In the genomic region with DNA sequence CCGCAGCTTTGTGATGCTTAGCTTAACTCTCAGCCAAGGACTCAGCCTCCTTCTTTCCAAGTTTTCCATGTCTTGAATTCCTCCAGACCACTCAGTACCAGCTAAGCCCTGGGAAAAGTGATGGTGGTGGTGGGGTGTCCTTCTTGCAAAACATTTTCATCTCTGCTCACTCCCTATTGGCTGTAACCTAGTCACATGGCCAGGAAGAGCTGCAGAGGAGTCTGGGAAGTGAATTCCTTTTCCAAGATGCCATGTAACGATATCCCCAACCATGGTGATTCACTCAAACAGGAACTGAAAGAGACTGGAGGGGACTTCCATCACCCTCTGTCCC, we compare ENCODE assay signal across 26 mouse cellular contexts.
DNase-seq lines count a peak whose midpoint lies in the region; ATAC-seq lines count a peak whose summit lies in the region.
"Had no signal": no experiment of that assay in that cellular context is flagged by ENCODE, and none has a peak within 500 bp of the region (broad histone marks: within the 10 kb centered on the region; RNA-seq: fewer than 3 reads in every experiment).

No protein-coding gene starts in this region.

- H3K9ac ChIP-seq in hindbrain, embryonic 13.5 days, result no peak overlapping the region
- H3K9ac ChIP-seq in hindbrain, embryonic 14.5 days, result no peak overlapping the region
- no peak overlapping the region for H3K9ac ChIP-seq in midbrain, embryonic 11.5 days (ENCODE audit: low read length)
- no peak overlapping the region for H3K9ac ChIP-seq in midbrain, embryonic 16.5 days (ENCODE audit: low read depth, low read length)
- H3K9ac ChIP-seq in midbrain, embryonic 12.5 days (replicated peaks), result no peak overlapping the region
- H3K9ac ChIP-seq in midbrain, embryonic 14.5 days (replicated peaks; ENCODE audit: low read length), result no peak overlapping the region
- H3K9ac ChIP-seq: embryonic facial prominence, embryonic 12.5 days; embryonic facial prominence, embryonic 15.5 days; forebrain, embryonic 12.5 days; forebrain, embryonic 15.5 days; heart, embryonic 13.5 days; hindbrain, embryonic 12.5 days had no signal

- peak overlapping the region; percentile 14; the same call in 1 of the 2 replicates for H3K27ac ChIP-seq in hindbrain, embryonic 13.5 days
- no peak overlapping the region for H3K27ac ChIP-seq in hindbrain, embryonic 14.5 days
- H3K27ac ChIP-seq in midbrain, embryonic 11.5 days (ENCODE audit: low read depth, low read length), result no peak overlapping the region
- no peak overlapping the region for H3K27ac ChIP-seq in midbrain, embryonic 16.5 days (ENCODE audit: low read length)
- H3K27ac ChIP-seq in midbrain, embryonic 12.5 days (replicated peaks), result peak overlapping the region; percentile 39; the same call in 1 of the 2 replicates
- H3K27ac ChIP-seq in midbrain, embryonic 14.5 days (replicated peaks; ENCODE audit: low read depth, low read length), result peak overlapping the region; percentile 43; the same call in 1 of the 2 replicates
- H3K27ac ChIP-seq: embryonic facial prominence, embryonic 12.5 days; embryonic facial prominence, embryonic 15.5 days; forebrain, embryonic 12.5 days; forebrain, embryonic 15.5 days; gastrocnemius, adult 2 months; heart, embryonic 10.5 days; heart, embryonic 13.5 days; hindbrain, postnatal 0 days had no signal

- H3K9me3 ChIP-seq in hindbrain, embryonic 13.5 days, result no peaks in the 10 kb centered on the region
- H3K9me3 ChIP-seq in hindbrain, embryonic 14.5 days (ENCODE audit: control insufficient read depth, low read length), result no peaks in the 10 kb centered on the region
- H3K9me3 ChIP-seq in midbrain, embryonic 11.5 days (ENCODE audit: control insufficient read depth, low read length), result no peaks in the 10 kb centered on the region
- no peaks in the 10 kb centered on the region for H3K9me3 ChIP-seq in midbrain, embryonic 16.5 days (replicated peaks; ENCODE audit: control insufficient read depth, low read length, poor library complexity, severe bottlenecking)
- no peaks in the 10 kb centered on the region for H3K9me3 ChIP-seq in midbrain, embryonic 12.5 days
- H3K9me3 ChIP-seq in midbrain, embryonic 14.5 days (ENCODE audit: control insufficient read depth, low read length), result no peaks in the 10 kb centered on the region
- H3K9me3 ChIP-seq: embryonic facial prominence, embryonic 12.5 days; embryonic facial prominence, embryonic 15.5 days; forebrain, embryonic 12.5 days; forebrain, embryonic 15.5 days; heart, embryonic 10.5 days; heart, embryonic 13.5 days; hindbrain, embryonic 12.5 days had no signal

- H3K4me1 ChIP-seq in hindbrain, embryonic 13.5 days (replicated peaks), result peaks cover 12% of the 10 kb centered on the region; the same call in 1 of the 2 replicates
- H3K4me1 ChIP-seq in hindbrain, embryonic 14.5 days (replicated peaks; ENCODE audit: control insufficient read depth, insufficient read depth, low read length), result no peaks in the 10 kb centered on the region
- H3K4me1 ChIP-seq in midbrain, embryonic 11.5 days (ENCODE audit: control insufficient read depth, insufficient read depth, low read length), result peaks cover 5% of the 10 kb centered on the region; the same call in 1 of the 2 replicates
- H3K4me1 ChIP-seq in midbrain, embryonic 16.5 days (ENCODE audit: control insufficient read depth, insufficient read depth, low read length), result no peaks in the 10 kb centered on the region; the same call in 1 of the 2 replicates
- H3K4me1 ChIP-seq in midbrain, embryonic 12.5 days, result peaks cover 11% of the 10 kb centered on the region; the same call in 1 of the 2 replicates
- H3K4me1 ChIP-seq in midbrain, embryonic 14.5 days (ENCODE audit: control insufficient read depth, insufficient read depth, low read length), result peaks cover 4% of the 10 kb centered on the region; the same call in 1 of the 2 replicates
- H3K4me1 ChIP-seq: embryonic facial prominence, embryonic 12.5 days; embryonic facial prominence, embryonic 15.5 days; forebrain, embryonic 15.5 days had no signal

- no peak for DNase-seq in hindbrain, embryonic 14.5 days (ENCODE audit: low spot score)
- peak; percentile 87 for DNase-seq in midbrain, embryonic 11.5 days (ENCODE audit: low spot score, missing footprints)
- DNase-seq in midbrain, embryonic 14.5 days, result no peak
- DNase-seq in cerebellum, adult 18-20 months, result no peak
- no peak for DNase-seq in heart, adult 9 months (ENCODE audit: low spot score in 2 of 2)
- DNase-seq: adrenal gland, postnatal 10 days; adrenal gland, postnatal 36 days; cerebellum, adult 2 months; cerebellum, adult 9-11 months; cerebellum, postnatal 25 days; gastrocnemius, adult 2 months; gastrocnemius, postnatal 14 days; heart, adult 18-20 months; heart, postnatal 14 days had no signal

- 85% methylated on average over 2 of the region's 2 CpGs for WGBS in hindbrain, embryonic 13.5 days
- WGBS in hindbrain, embryonic 14.5 days, result 87% methylated on average over 2 of the region's 2 CpGs
- 83% methylated on average over 2 of the region's 2 CpGs for WGBS in midbrain, embryonic 11.5 days
- WGBS in midbrain, embryonic 16.5 days, result 75% methylated on average over 2 of the region's 2 CpGs
- WGBS in midbrain, embryonic 12.5 days, result 87% methylated on average over 2 of the region's 2 CpGs
- 78% methylated on average over 2 of the region's 2 CpGs for WGBS in midbrain, embryonic 14.5 days

- ATAC-seq in hindbrain, embryonic 13.5 days (ENCODE audit: low FRiP score), result no peak
- ATAC-seq in hindbrain, embryonic 14.5 days (ENCODE audit: low FRiP score), result no peak
- peak; percentile 19; the same call in 1 of the 2 replicates for ATAC-seq in midbrain, embryonic 11.5 days (ENCODE audit: low FRiP score)
- ATAC-seq in midbrain, embryonic 16.5 days, result no peak
- no peak for ATAC-seq in midbrain, embryonic 12.5 days (ENCODE audit: low FRiP score, low read depth)
- no peak for ATAC-seq in midbrain, embryonic 14.5 days (ENCODE audit: low FRiP score, low TSS enrichment)
- ATAC-seq: forebrain, embryonic 15.5 days; hindbrain, postnatal 0 days had no signal

- no peak overlapping the region for H3K4me3 ChIP-seq in hindbrain, embryonic 13.5 days
- H3K4me3 ChIP-seq in hindbrain, embryonic 14.5 days (replicated peaks; ENCODE audit: low read length), result no peak overlapping the region
- no peak overlapping the region for H3K4me3 ChIP-seq in midbrain, embryonic 11.5 days (ENCODE audit: low read depth, low read length)
- H3K4me3 ChIP-seq in midbrain, embryonic 16.5 days (ENCODE audit: low read depth, low read length), result no peak overlapping the region
- no peak overlapping the region for H3K4me3 ChIP-seq in midbrain, embryonic 12.5 days
- H3K4me3 ChIP-seq in midbrain, embryonic 14.5 days (replicated peaks; ENCODE audit: low read depth, low read length), result no peak overlapping the region
- H3K4me3 ChIP-seq: embryonic facial prominence, embryonic 12.5 days; embryonic facial prominence, embryonic 15.5 days; erythroblast, embryonic 14.5 days; forebrain, embryonic 12.5 days; forebrain, embryonic 15.5 days; gastrocnemius, adult 2 months; heart, embryonic 10.5 days; heart, embryonic 13.5 days; hindbrain, embryonic 12.5 days had no signal

- no peaks in the 10 kb centered on the region for H3K36me3 ChIP-seq in hindbrain, embryonic 13.5 days
- no peaks in the 10 kb centered on the region for H3K36me3 ChIP-seq in hindbrain, embryonic 14.5 days (replicated peaks; ENCODE audit: control insufficient read depth, insufficient read depth)
- H3K36me3 ChIP-seq in midbrain, embryonic 11.5 days (ENCODE audit: control insufficient read depth, insufficient read depth, low read length), result no peaks in the 10 kb centered on the region
- no peaks in the 10 kb centered on the region for H3K36me3 ChIP-seq in midbrain, embryonic 16.5 days (ENCODE audit: control insufficient read depth, insufficient read depth, low read length)
- no peaks in the 10 kb centered on the region for H3K36me3 ChIP-seq in midbrain, embryonic 12.5 days
- H3K36me3 ChIP-seq in midbrain, embryonic 14.5 days (ENCODE audit: control insufficient read depth, insufficient read depth, low read length), result no peaks in the 10 kb centered on the region
- H3K36me3 ChIP-seq: embryonic facial prominence, embryonic 12.5 days; embryonic facial prominence, embryonic 15.5 days; forebrain, embryonic 12.5 days; forebrain, embryonic 15.5 days; heart, embryonic 10.5 days; heart, embryonic 13.5 days; hindbrain, embryonic 12.5 days had no signal

- no peak overlapping the region for H3K4me2 ChIP-seq in hindbrain, embryonic 13.5 days
- no peak overlapping the region for H3K4me2 ChIP-seq in hindbrain, embryonic 14.5 days (replicated peaks)
- H3K4me2 ChIP-seq in midbrain, embryonic 11.5 days, result no peak overlapping the region
- no peak overlapping the region for H3K4me2 ChIP-seq in midbrain, embryonic 16.5 days (ENCODE audit: low read length)
- no peak overlapping the region for H3K4me2 ChIP-seq in midbrain, embryonic 12.5 days (replicated peaks)
- H3K4me2 ChIP-seq in midbrain, embryonic 14.5 days (ENCODE audit: low read length), result no peak overlapping the region
- H3K4me2 ChIP-seq: embryonic facial prominence, embryonic 12.5 days; embryonic facial prominence, embryonic 15.5 days; forebrain, embryonic 12.5 days; forebrain, embryonic 15.5 days; hindbrain, embryonic 12.5 days had no signal

- H3K27me3 ChIP-seq in hindbrain, embryonic 13.5 days, result no peaks in the 10 kb centered on the region
- H3K27me3 ChIP-seq in hindbrain, embryonic 14.5 days (ENCODE audit: control insufficient read depth, insufficient read depth, low read length), result no peaks in the 10 kb centered on the region
- no peaks in the 10 kb centered on the region for H3K27me3 ChIP-seq in midbrain, embryonic 11.5 days (ENCODE audit: control insufficient read depth, insufficient read depth, low read length)
- no peaks in the 10 kb centered on the region for H3K27me3 ChIP-seq in midbrain, embryonic 16.5 days (ENCODE audit: control insufficient read depth, insufficient read depth, low read depth, low read length)
- H3K27me3 ChIP-seq in midbrain, embryonic 12.5 days, result no peaks in the 10 kb centered on the region
- H3K27me3 ChIP-seq in midbrain, embryonic 14.5 days (ENCODE audit: control insufficient read depth, insufficient read depth, low read length), result no peaks in the 10 kb centered on the region
- H3K27me3 ChIP-seq: embryonic facial prominence, embryonic 12.5 days; embryonic facial prominence, embryonic 15.5 days; forebrain, embryonic 12.5 days; forebrain, embryonic 15.5 days; heart, embryonic 13.5 days; hindbrain, embryonic 12.5 days had no signal

Comparison
In these comparisons a context has a peak if more than half of its experiments do, and no peak if none do; other contexts are left out.
1. H3K27ac ChIP-seq: peak in hindbrain, embryonic 13.5 days (single experiment), midbrain, embryonic 12.5 days (single experiment) and midbrain, embryonic 14.5 days (single experiment); none in hindbrain, embryonic 14.5 days (single experiment), midbrain, embryonic 11.5 days (single experiment) and midbrain, embryonic 16.5 days (single experiment).